Mouse (Mus musculus) T-helper 1 cell (primary cell): ENCODE results near the gene Leng1.

Experiments used
- in situ Hi-C: fragments of 300-600 bp; cut with MboI, MseI; formaldehyde crosslinking; loops from one replicate; pipeline ENCODE4 v1.15.1; 2025; ENCODE audit warnings: high pct_unique_total_duplicates

Gene Leng1

GRCm38 (mm10) chr7:3630478-3630815 lies 35.2 kb downstream of the Leng1 start:
- in situ Hi-C loops = loop anchor here (25.0 kb wide), 2 partner anchors 1032 to 1432 kb away; partner anchors contain the start of genes Ppp6r1, U2af2 and Zfp580

GRCm38 (mm10) chr7:3629543-3630477 lies 35.8 kb downstream of the Leng1 start, which contains the start of the genes Tfpt and Prpf31:
Tfpt (minus strand) TSS chr7:3629929.
Prpf31 (plus strand) TSS chr7:3629985.
- in situ Hi-C loops = loop anchor here (10.0 to 25.0 kb wide), 3 partner anchors 515 to 1432 kb away; partner anchors contain the start of genes Ppp6r1, U2af2 and Zfp580

- in situ Hi-C loops = loop anchor here (10.0 to 25.0 kb wide), 3 partner anchors 516 to 1433 kb away; partner anchors contain the start of genes Ppp6r1, U2af2 and Zfp580
These were observed 36.6 kb downstream of the Leng1 start for GRCm38 (mm10) chr7:3629030-3629429.

GRCm38 (mm10) chr7:3617242-3617995 lies 48.2 kb downstream of the Leng1 start, which contains the start of gene Ndufa3:
Ndufa3 (plus strand) TSS chr7:3617373.
- in situ Hi-C loops = loop anchor here (25.0 kb wide), 1 partner anchor 220 kb away; the partner anchor contains the start of genes Gm15448 and Pira2

- in situ Hi-C loops = loop anchor here (25.0 kb wide), 1 partner anchor 221 kb away; the partner anchor contains the start of genes Gm15448 and Pira2
These were observed 49.0 kb downstream of the Leng1 start for GRCm38 (mm10) chr7:3616389-3617241.

- in situ Hi-C loops = loop anchor here (25.0 kb wide), 1 partner anchor 221 kb away; the partner anchor contains the start of genes Gm15448 and Pira2
These were observed 49.6 kb downstream of the Leng1 start, which contains the start of gene Oscar for GRCm38 (mm10) chr7:3616057-3616388. Oscar (minus strand) TSS chr7:3616157.

- in situ Hi-C loops = loop anchor here (25.0 kb wide), 1 partner anchor 223 kb away; the partner anchor contains the start of genes Gm15448 and Pira2
These were observed 51.6 kb downstream of the Leng1 start for GRCm38 (mm10) chr7:3614021-3614420.

- in situ Hi-C loops = loop anchor here (25.0 kb wide), 1 partner anchor 226 kb away; the partner anchor contains the start of genes Gm15448 and Pira2
These were observed 54.6 kb downstream of the Leng1 start for GRCm38 (mm10) chr7:3611006-3611405.

- in situ Hi-C loops = loop anchor here (25.0 kb wide), 1 partner anchor 227 kb away; the partner anchor contains the start of genes Gm15448 and Pira2
These were observed 55.2 kb downstream of the Leng1 start for GRCm38 (mm10) chr7:3610437-3610836.
